Mouse (Mus musculus) naive thymus-derived CD4-positive, alpha-beta T cell, adult 5 months (primary cell): ENCODE data around the gene Gm16181. TPM values are rescaled to one million over a fixed set of nuclear protein-coding genes. Genes with fewer than 3 reads are reported as not detected.

Experiments used
- polyA plus RNA-seq: library from polyadenylated mRNA; unstranded; fragments of 100-300 nt; shearing (Covaris generic); gene quantifications from one replicate; pipeline ENCODE4 v1.2.1, GENCODE M21; 2017

The Gm16181 gene
- polyA plus RNA-seq: not detected

GRCm38 (mm10) chr17:35220156-35220952, at the start of gene Gm16181:
Gm16181 (plus strand) TSS chr17:35220834.

GRCm38 (mm10) chr17:35175968-35176367, 44.7 kb upstream of the Gm16181 start, which contains the start of gene Aif1:
Aif1 (minus strand) TSS chr17:35176068.

GRCm38 (mm10) chr17:35187959-35188610, 32.5 kb upstream of the Gm16181 start, which contains the start of gene Lst1:
Lst1 (minus strand) TSS chr17:35188439.

GRCm38 (mm10) chr17:35193881-35194843, 26.5 kb upstream of the Gm16181 start, which contains the start of gene Ltb:
Ltb (plus strand) TSS chr17:35194439.

GRCm38 (mm10) chr17:35201787-35202186, 18.8 kb upstream of the Gm16181 start, which contains the start of gene Tnf:
Tnf (minus strand) TSS chr17:35202007.

GRCm38 (mm10) chr17:35204494-35205379, 15.9 kb upstream of the Gm16181 start, which contains the start of gene Lta:
Lta (minus strand) TSS chr17:35205351.

GRCm38 (mm10) chr17:35233114-35233980, 12.7 kb downstream of the Gm16181 start, which contains the start of gene Atp6v1g2:
Atp6v1g2 (plus strand) TSS chr17:35233660.

GRCm38 (mm10) chr17:35235614-35236389, 15.2 kb downstream of the Gm16181 start, which contains the start of gene Nfkbil1:
Nfkbil1 (minus strand) TSS chr17:35235792.

GRCm38 (mm10) chr17:35241305-35242014, 20.8 kb downstream of the Gm16181 start, which contains the start of gene Ddx39b:
Ddx39b (plus strand) TSS chr17:35241746.

GRCm38 (mm10) chr17:35262664-35263522, 42.3 kb downstream of the Gm16181 start, which contains the start of gene H2-D1:
H2-D1 (plus strand) TSS chr17:35262730.

Other genes with a start within 250 kb of the Gm16181 start
- 403 TPM for gene Hspa1a, start 248.7 kb upstream of the Gm16181 start, polyA plus RNA-seq
- gene Hspa1l, start 248.1 kb upstream of the Gm16181 start, polyA plus RNA-seq: 0.17 TPM
- gene Lsm2, start 239.0 kb upstream of the Gm16181 start, polyA plus RNA-seq: 59.4 TPM
- 151 TPM for gene Vars, start 219.8 kb upstream of the Gm16181 start, polyA plus RNA-seq
- not detected for gene Vwa7, start 204.3 kb upstream of the Gm16181 start, polyA plus RNA-seq
- not detected for gene Sapcd1, start 192.8 kb upstream of the Gm16181 start, polyA plus RNA-seq
- 4.4 TPM for gene Msh5, start 174.1 kb upstream of the Gm16181 start, polyA plus RNA-seq
- gene Clic1, start 170.9 kb upstream of the Gm16181 start, polyA plus RNA-seq: 228 TPM
- 0.95 TPM for gene Ddah2, start 161.8 kb upstream of the Gm16181 start, polyA plus RNA-seq
- gene Ly6g6c, start 155.4 kb upstream of the Gm16181 start, polyA plus RNA-seq: not detected
- gene Mpig6b, start 154.7 kb upstream of the Gm16181 start, polyA plus RNA-seq: not detected
- gene Ly6g6e, start 143.9 kb upstream of the Gm16181 start, polyA plus RNA-seq: not detected
- gene Ly6g6d, start 142.8 kb upstream of the Gm16181 start, polyA plus RNA-seq: not detected
- not detected for gene Ly6g6f, start 135.2 kb upstream of the Gm16181 start, polyA plus RNA-seq
- gene Abhd16a, start 131.6 kb upstream of the Gm16181 start, polyA plus RNA-seq: 90.2 TPM
- gene Ly6g5c, start 112.6 kb upstream of the Gm16181 start, polyA plus RNA-seq: not detected
- 1.2 TPM for gene Ly6g5b, start 105.4 kb upstream of the Gm16181 start, polyA plus RNA-seq
- gene Gpank1, start 99.4 kb upstream of the Gm16181 start, polyA plus RNA-seq: 64.4 TPM
- 190 TPM for gene Csnk2b, start 98.8 kb upstream of the Gm16181 start, polyA plus RNA-seq
- gene D17H6S53E, start 94.5 kb upstream of the Gm16181 start, polyA plus RNA-seq: 0.75 TPM
- gene Apom, start 88.8 kb upstream of the Gm16181 start, polyA plus RNA-seq: not detected
- 77.8 TPM for gene Bag6, start 85.7 kb upstream of the Gm16181 start, polyA plus RNA-seq
- gene Prrc2a, start 55.9 kb upstream of the Gm16181 start, polyA plus RNA-seq: 31.3 TPM
- gene Aif1, start 44.8 kb upstream of the Gm16181 start, polyA plus RNA-seq: not detected
- 1.8 TPM for gene Lst1, start 32.4 kb upstream of the Gm16181 start, polyA plus RNA-seq
- 754 TPM for gene Ltb, start 26.4 kb upstream of the Gm16181 start, polyA plus RNA-seq
- gene Tnf, start 18.8 kb upstream of the Gm16181 start, polyA plus RNA-seq: 4.2 TPM
- 24.6 TPM for gene Lta, start 15.5 kb upstream of the Gm16181 start, polyA plus RNA-seq
- gene Atp6v1g2, start 12.8 kb downstream of the Gm16181 start, polyA plus RNA-seq: 1.4 TPM
- 16.0 TPM for gene Nfkbil1, start 15.0 kb downstream of the Gm16181 start, polyA plus RNA-seq
- 192 TPM for gene Ddx39b, start 20.9 kb downstream of the Gm16181 start, polyA plus RNA-seq
- gene H2-D1, start 41.9 kb downstream of the Gm16181 start, polyA plus RNA-seq: 5,786 TPM
- gene H2-Q1, start 99.6 kb downstream of the Gm16181 start, polyA plus RNA-seq: not detected
- gene H2-Q2, start 121.4 kb downstream of the Gm16181 start, polyA plus RNA-seq: 7.0 TPM
- 50.9 TPM for gene H2-Q4, start 158.8 kb downstream of the Gm16181 start, polyA plus RNA-seq
- 505 TPM for gene H2-Q6, start 204.0 kb downstream of the Gm16181 start, polyA plus RNA-seq
- 1,681 TPM for gene H2-Q7, start 218.3 kb downstream of the Gm16181 start, polyA plus RNA-seq
- gene H2-Q10, start 249.3 kb downstream of the Gm16181 start, polyA plus RNA-seq: 24.6 TPM